Mouse (Mus musculus): Measurements from ENCODE around the gene Gcgr. TPM values are rescaled to one million over a fixed set of nuclear protein-coding genes. Genes with fewer than 3 reads are reported as not detected.
"Not testable (repeated sequence)": the region's sequence is repeated elsewhere in the genome, so short reads cannot be mapped to it uniquely, and the experiment has no call there.

Gcgr gene
- polyA plus RNA-seq, 1 experiment from 2014 or later, result 1.8 TPM

DNA sequence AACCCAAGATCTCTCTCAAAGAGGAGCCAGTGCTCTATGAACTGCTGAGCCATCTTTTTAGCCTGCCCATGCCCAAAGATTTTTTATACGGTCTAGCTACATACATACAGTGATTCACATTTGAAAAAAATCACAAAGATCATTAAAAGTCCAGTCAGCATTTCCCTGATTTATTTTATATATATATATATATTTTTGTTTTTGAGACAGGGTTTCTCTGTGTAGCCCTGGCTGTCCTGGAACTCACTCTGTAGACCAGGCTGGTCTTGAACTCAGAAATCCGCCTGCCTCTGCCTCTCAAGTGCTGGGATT lies 52.4 kb downstream of the Gcgr start:
- H3K27me3 ChIP-seq (ENCODE audit: control insufficient read depth, insufficient read depth, low read length); H3K4me3 ChIP-seq (ENCODE audit: low read depth, low read length); H3K9me3 ChIP-seq (ENCODE audit: control insufficient read depth, low read length); H3K27ac ChIP-seq (replicated peaks; ENCODE audit: low read depth, low read length); DNase-seq (ENCODE audit: low spot score); H3K4me2 ChIP-seq (ENCODE audit: low read depth, severe bottlenecking); ATAC-seq (ENCODE audit: insufficient number of reproducible peaks, low FRiP score, low TSS enrichment, low read depth); H3K9ac ChIP-seq (ENCODE audit: low read length): not testable (repeated sequence)
- 86% methylated on average over 2 of the region's 2 CpGs for WGBS
- H3K36me3 ChIP-seq (ENCODE audit: control insufficient read depth, insufficient read depth, low read length), result peaks cover 27% of the 10 kb centered on the region
- H3K4me1 ChIP-seq (ENCODE audit: control insufficient read depth, insufficient read depth, low read length), result peaks cover 12% of the 10 kb centered on the region

DNA sequence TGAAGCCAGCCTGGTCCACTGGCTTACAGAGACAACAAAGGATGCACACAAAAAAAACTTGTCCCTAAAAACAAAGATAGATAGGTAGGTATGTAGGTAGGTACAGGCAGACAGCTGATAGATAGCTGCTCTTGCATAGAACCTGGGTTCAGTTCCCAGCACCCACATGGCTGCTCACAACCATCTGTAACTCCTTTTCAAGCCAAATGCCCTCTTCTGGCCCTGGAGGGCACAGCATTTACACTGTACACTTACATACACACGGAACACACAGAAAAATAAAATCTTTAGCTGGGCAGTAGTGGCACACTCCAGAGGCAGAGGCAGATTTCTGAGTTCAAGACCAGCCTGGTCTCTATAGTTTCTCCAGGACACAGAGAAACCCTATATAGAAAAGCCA lies 53.4 kb downstream of the Gcgr start:
- H3K9ac ChIP-seq (ENCODE audit: low read length), result no peak overlapping the region
- ATAC-seq (ENCODE audit: insufficient number of reproducible peaks, low FRiP score, low TSS enrichment, low read depth) (no peak), DNase-seq (ENCODE audit: low spot score) (no peak)
- peaks cover 12% of the 10 kb centered on the region for H3K4me1 ChIP-seq (ENCODE audit: control insufficient read depth, insufficient read depth, low read length)
- H3K4me3 ChIP-seq (ENCODE audit: low read depth, low read length), result no peak overlapping the region; the same call in 1 of the 2 replicates
- WGBS, result 97% methylated on average over 1 of the region's 1 CpGs
- peaks cover 20% of the 10 kb centered on the region for H3K36me3 ChIP-seq (ENCODE audit: control insufficient read depth, insufficient read depth, low read length)
- H3K27me3 ChIP-seq (ENCODE audit: control insufficient read depth, insufficient read depth, low read length), result no peaks in the 10 kb centered on the region
- H3K9me3 ChIP-seq (ENCODE audit: control insufficient read depth, low read length), result peaks cover 2% of the 10 kb centered on the region; the same call in 1 of the 2 replicates
- no peak overlapping the region for H3K4me2 ChIP-seq (ENCODE audit: low read depth, severe bottlenecking)
- H3K27ac ChIP-seq (replicated peaks; ENCODE audit: low read depth, low read length), result no peak overlapping the region

DNA sequence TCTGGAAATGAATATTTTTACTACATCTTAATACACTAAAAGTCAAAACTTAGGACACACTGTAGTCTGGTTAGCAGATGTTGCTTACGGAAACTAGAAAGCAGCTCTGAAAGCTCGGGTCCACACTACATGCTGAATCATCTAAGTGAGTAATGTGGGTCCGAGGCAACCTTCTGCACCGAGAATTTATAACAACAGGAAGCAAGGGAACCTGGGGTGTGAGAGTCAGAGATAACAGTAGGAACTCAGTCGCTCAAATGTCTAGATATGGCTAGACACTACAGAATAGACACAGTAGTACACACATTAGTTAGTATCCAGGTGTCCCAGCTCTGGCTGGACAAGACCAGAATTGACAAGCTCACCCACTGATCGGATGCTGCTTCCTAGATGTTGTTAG lies 58.0 kb downstream of the Gcgr start:
- no peak for DNase-seq (ENCODE audit: low spot score)
- H3K4me2 ChIP-seq (ENCODE audit: low read depth, severe bottlenecking), result no peak overlapping the region
- H3K27me3 ChIP-seq (ENCODE audit: control insufficient read depth, insufficient read depth, low read length), result no peaks in the 10 kb centered on the region
- no peak for ATAC-seq (ENCODE audit: insufficient number of reproducible peaks, low FRiP score, low TSS enrichment, low read depth)
- H3K9ac ChIP-seq (ENCODE audit: low read length), result no peak overlapping the region
- no peak overlapping the region for H3K27ac ChIP-seq (replicated peaks; ENCODE audit: low read depth, low read length)
- no peak overlapping the region for H3K4me3 ChIP-seq (ENCODE audit: low read depth, low read length)
- no peaks in the 10 kb centered on the region for H3K4me1 ChIP-seq (ENCODE audit: control insufficient read depth, insufficient read depth, low read length)
- 94% methylated on average over 6 of the region's 6 CpGs for WGBS
- peaks cover 2% of the 10 kb centered on the region; the same call in 1 of the 2 replicates for H3K9me3 ChIP-seq (ENCODE audit: control insufficient read depth, low read length)
- peaks cover 29% of the 10 kb centered on the region for H3K36me3 ChIP-seq (ENCODE audit: control insufficient read depth, insufficient read depth, low read length)

Other genes starting within 250 kb of the Gcgr start
- 2,996 and 3,123 TPM in 2 replicates for gene Actg1, start 182.2 kb upstream of the Gcgr start, polyA plus RNA-seq (2014; fragmentation: Nextera tagmentation; extraction: Ambion mirVana)
- 0.21 and 0.47 TPM in 2 replicates for gene Fscn2, start 169.2 kb upstream of the Gcgr start, polyA plus RNA-seq (2014; fragmentation: Nextera tagmentation; extraction: Ambion mirVana)
- gene Faap100, start 151.9 kb upstream of the Gcgr start, polyA plus RNA-seq (2014; fragmentation: Nextera tagmentation; extraction: Ambion mirVana), result 30.4 and 33.1 TPM in 2 replicates
- gene Nploc4, start 93.0 kb upstream of the Gcgr start, polyA plus RNA-seq (2014; fragmentation: Nextera tagmentation; extraction: Ambion mirVana), result 47.1 and 51.1 TPM in 2 replicates
- not detected in 2 replicates for gene Tspan10, start 88.1 kb upstream of the Gcgr start, polyA plus RNA-seq (2014; fragmentation: Nextera tagmentation; extraction: Ambion mirVana)
- 0.19 TPM in 1 of 2 replicates, not detected in the other for gene Pde6g, start 77.2 kb upstream of the Gcgr start, polyA plus RNA-seq (2014; fragmentation: Nextera tagmentation; extraction: Ambion mirVana)
- 11.5 and 11.9 TPM in 2 replicates for gene Oxld1, start 72.6 kb upstream of the Gcgr start, polyA plus RNA-seq (2014; fragmentation: Nextera tagmentation; extraction: Ambion mirVana)
- 32.6 and 36.4 TPM in 2 replicates for gene Ccdc137, start 72.6 kb upstream of the Gcgr start, polyA plus RNA-seq (2014; fragmentation: Nextera tagmentation; extraction: Ambion mirVana)
- gene Arl16, start 63.1 kb upstream of the Gcgr start, polyA plus RNA-seq (2014; fragmentation: Nextera tagmentation; extraction: Ambion mirVana), result 56.6 and 58.3 TPM in 2 replicates
- gene Mrpl12, start 46.1 kb upstream of the Gcgr start, polyA plus RNA-seq (2014; fragmentation: Nextera tagmentation; extraction: Ambion mirVana), result 166 and 177 TPM in 2 replicates
- 57.8 and 58.5 TPM in 2 replicates for gene Slc25a10, start 38.9 kb upstream of the Gcgr start, polyA plus RNA-seq (2014; fragmentation: Nextera tagmentation; extraction: Ambion mirVana)
- 234 and 252 TPM in 2 replicates for gene Mcrip1, start 19.0 kb downstream of the Gcgr start, polyA plus RNA-seq (2014; fragmentation: Nextera tagmentation; extraction: Ambion mirVana)
- 0.47 and 0.85 TPM in 2 replicates for gene Ppp1r27, start 20.4 kb downstream of the Gcgr start, polyA plus RNA-seq (2014; fragmentation: Nextera tagmentation; extraction: Ambion mirVana)
- gene P4hb, start 42.6 kb downstream of the Gcgr start, polyA plus RNA-seq (2014; fragmentation: Nextera tagmentation; extraction: Ambion mirVana), result 640 and 656 TPM in 2 replicates
- gene Arhgdia, start 50.9 kb downstream of the Gcgr start, polyA plus RNA-seq (2014; fragmentation: Nextera tagmentation; extraction: Ambion mirVana), result 593 and 597 TPM in 2 replicates
- 810 and 850 TPM in 2 replicates for gene Alyref, start 67.7 kb downstream of the Gcgr start, polyA plus RNA-seq (2014; fragmentation: Nextera tagmentation; extraction: Ambion mirVana)
- gene Anapc11, start 67.7 kb downstream of the Gcgr start, polyA plus RNA-seq (2014; fragmentation: Nextera tagmentation; extraction: Ambion mirVana), result 214 and 223 TPM in 2 replicates
- gene Npb, start 77.8 kb downstream of the Gcgr start, polyA plus RNA-seq (2014; fragmentation: Nextera tagmentation; extraction: Ambion mirVana), result 1.4 TPM in 1 of 2 replicates, not detected in the other
- gene Pcyt2, start 87.2 kb downstream of the Gcgr start, polyA plus RNA-seq (2014; fragmentation: Nextera tagmentation; extraction: Ambion mirVana), result 105 and 111 TPM in 2 replicates
- gene Sirt7, start 94.5 kb downstream of the Gcgr start, polyA plus RNA-seq (2014; fragmentation: Nextera tagmentation; extraction: Ambion mirVana), result 24.6 TPM in 2 replicates
- gene Mafg, start 102.9 kb downstream of the Gcgr start, polyA plus RNA-seq (2014; fragmentation: Nextera tagmentation; extraction: Ambion mirVana), result 22.6 and 24.2 TPM in 2 replicates
- 33.3 and 34.2 TPM in 2 replicates for gene Pycr1, start 113.1 kb downstream of the Gcgr start, polyA plus RNA-seq (2014; fragmentation: Nextera tagmentation; extraction: Ambion mirVana)
- gene Myadml2, start 117.5 kb downstream of the Gcgr start, polyA plus RNA-seq (2014; fragmentation: Nextera tagmentation; extraction: Ambion mirVana), result not detected in 2 replicates
- 6.6 and 7.5 TPM in 2 replicates for gene Notum, start 130.5 kb downstream of the Gcgr start, polyA plus RNA-seq (2014; fragmentation: Nextera tagmentation; extraction: Ambion mirVana)
- 122 and 128 TPM in 2 replicates for gene Aspscr1, start 142.3 kb downstream of the Gcgr start, polyA plus RNA-seq (2014; fragmentation: Nextera tagmentation; extraction: Ambion mirVana)
- gene Cenpx, start 183.0 kb downstream of the Gcgr start, polyA plus RNA-seq (2014; fragmentation: Nextera tagmentation; extraction: Ambion mirVana), result 126 and 127 TPM in 2 replicates
- gene Lrrc45, start 183.2 kb downstream of the Gcgr start, polyA plus RNA-seq (2014; fragmentation: Nextera tagmentation; extraction: Ambion mirVana), result 44.3 and 47.8 TPM in 2 replicates
- gene Rac3, start 190.8 kb downstream of the Gcgr start, polyA plus RNA-seq (2014; fragmentation: Nextera tagmentation; extraction: Ambion mirVana), result 7.4 and 12.8 TPM in 2 replicates
- gene Dcxr, start 196.6 kb downstream of the Gcgr start, polyA plus RNA-seq (2014; fragmentation: Nextera tagmentation; extraction: Ambion mirVana), result 12.4 and 16.5 TPM in 2 replicates
- gene Cbr2, start 201.4 kb downstream of the Gcgr start, polyA plus RNA-seq (2014; fragmentation: Nextera tagmentation; extraction: Ambion mirVana), result 6.7 and 7.4 TPM in 2 replicates
- gene Hmga1b, start 232.1 kb downstream of the Gcgr start, polyA plus RNA-seq (2014; fragmentation: Nextera tagmentation; extraction: Ambion mirVana), result 11.2 and 13.4 TPM in 2 replicates